Mouse (Mus musculus) duodenum, adult 2 months (tissue): Measurements from ENCODE around the gene Dnah8. TPM values are rescaled to one million over a fixed set of nuclear protein-coding genes. Genes with fewer than 3 reads are reported as not detected.

Source experiments
- polyA plus RNA-seq: library from polyadenylated mRNA; depleted of rRNA; stranded (reverse); fragments of >200 nt; gene quantifications from 2 replicates; pipeline ENCODE4 v1.2.3, GENCODE M21; 2012; ENCODE audit warnings: low replicate concordance; rRNA removed

The Dnah8 gene
- 3.2 and 7.0 TPM in 2 replicates for polyA plus RNA-seq

DNA sequence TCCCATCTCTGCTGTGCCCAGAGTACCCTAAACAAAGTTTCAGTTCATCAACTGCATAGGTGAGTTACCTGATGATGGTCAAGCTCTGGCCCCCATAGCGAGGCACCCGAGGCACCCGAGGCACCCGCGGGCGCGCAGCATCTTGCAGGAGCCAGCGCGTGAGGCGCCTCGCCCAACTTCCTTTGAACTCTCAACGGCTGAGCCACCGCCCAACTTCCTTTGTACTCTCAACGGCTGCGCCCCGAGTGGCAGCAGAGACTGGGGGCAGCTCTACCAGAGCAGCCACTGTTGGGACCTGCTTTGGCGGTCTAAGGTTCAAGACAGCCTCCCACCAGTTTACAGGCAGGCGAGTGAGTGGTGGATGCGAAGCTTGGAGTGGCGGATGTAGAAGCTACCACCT, at the start of gene Dnah8:
TSS of gene Dnah8 (plus strand) at position 223 of the 400 bp plus-strand sequence.

GRCm38 (mm10) chr17:30575941-30576773, 48.0 kb upstream of the Dnah8 start, which contains the start of gene Btbd9:
Gene Btbd9, minus strand, starts transcription at chr17:30576488.

DNA sequence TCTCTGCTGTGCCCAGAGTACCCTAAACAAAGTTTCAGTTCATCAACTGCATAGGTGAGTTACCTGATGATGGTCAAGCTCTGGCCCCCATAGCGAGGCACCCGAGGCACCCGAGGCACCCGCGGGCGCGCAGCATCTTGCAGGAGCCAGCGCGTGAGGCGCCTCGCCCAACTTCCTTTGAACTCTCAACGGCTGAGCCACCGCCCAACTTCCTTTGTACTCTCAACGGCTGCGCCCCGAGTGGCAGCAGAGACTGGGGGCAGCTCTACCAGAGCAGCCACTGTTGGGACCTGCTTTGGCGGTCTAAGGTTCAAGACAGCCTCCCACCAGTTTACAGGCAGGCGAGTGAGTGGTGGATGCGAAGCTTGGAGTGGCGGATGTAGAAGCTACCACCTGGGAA, 2.6 kb downstream of the Dnah8 start, which contains the start of gene Glo1:
TSS of gene Glo1 (minus strand) at position 153 of the 400 bp plus-strand sequence.

GRCm38 (mm10) chr17:30901627-30902026, 277.5 kb downstream of the Dnah8 start, which contains the start of gene Glp1r:
Gene Glp1r, plus strand, starts transcription at chr17:30901817.

Other genes with a start within 250 kb of the Dnah8 start
- 13.2 and 25.6 TPM in 2 replicates for gene Btbd9, start 47.9 kb upstream of the Dnah8 start, polyA plus RNA-seq
- 20.3 and 34.9 TPM in 2 replicates for gene Glo1, start 2.5 kb downstream of the Dnah8 start, polyA plus RNA-seq